Mouse (Mus musculus) spleen, embryonic (tissue): ENCODE measurements around the gene Cd86.

Experiments
- CTCF ChIA-PET: fragments of 350-600 bp; sonication (Branson Sonifier 250); formaldehyde crosslinking; loops from one replicate; lab custom pipeline; 2022; lab: Charles Lee

Gene Cd86

DNA sequence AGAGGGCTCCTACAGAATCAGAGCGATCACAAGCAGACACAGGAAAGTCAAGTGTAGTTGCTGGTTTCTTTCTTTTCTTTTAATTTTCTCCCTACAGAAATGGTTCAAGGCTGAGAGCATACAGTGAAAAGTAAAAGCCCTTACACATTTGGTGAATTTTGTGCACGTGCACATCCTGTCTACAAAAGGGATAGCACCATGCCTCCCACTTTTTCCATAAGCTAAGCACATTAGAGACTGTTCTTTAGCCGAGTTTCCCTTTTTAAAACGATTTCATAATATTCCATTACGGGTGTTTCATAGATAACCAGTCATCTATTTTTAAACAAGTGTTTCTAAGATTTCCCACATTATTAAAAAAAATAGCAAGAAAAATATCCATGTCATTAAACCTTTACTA lies 2.4 kb downstream of the Cd86 start:
- CTCF ChIA-PET = interaction anchor here (0.5 kb wide), 2 partner anchors 103 to 134 kb away, joined by 3 to 5 read pairs; no protein-coding TSS in a partner anchor

DNA sequence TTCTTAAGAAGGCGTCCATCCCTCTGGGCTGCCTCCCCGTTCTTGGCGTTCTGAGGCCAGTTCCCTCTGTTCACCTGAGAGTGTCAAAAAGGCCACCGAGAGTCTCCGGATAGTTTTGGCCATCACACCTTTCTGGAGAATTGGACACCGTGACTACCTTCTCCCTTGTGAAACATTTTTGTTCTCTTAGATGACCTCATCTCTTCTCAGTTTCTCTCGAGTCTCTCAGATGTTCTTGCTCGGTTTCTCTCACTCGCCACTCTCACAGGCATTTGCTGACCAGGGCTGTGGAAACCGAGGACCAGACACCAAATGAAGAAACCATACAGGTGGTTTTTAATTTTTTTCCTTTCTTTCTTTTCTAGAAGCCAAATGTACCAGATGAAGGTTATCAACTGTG lies 4.6 kb downstream of the Cd86 start:
- CTCF ChIA-PET = no interaction called here

DNA sequence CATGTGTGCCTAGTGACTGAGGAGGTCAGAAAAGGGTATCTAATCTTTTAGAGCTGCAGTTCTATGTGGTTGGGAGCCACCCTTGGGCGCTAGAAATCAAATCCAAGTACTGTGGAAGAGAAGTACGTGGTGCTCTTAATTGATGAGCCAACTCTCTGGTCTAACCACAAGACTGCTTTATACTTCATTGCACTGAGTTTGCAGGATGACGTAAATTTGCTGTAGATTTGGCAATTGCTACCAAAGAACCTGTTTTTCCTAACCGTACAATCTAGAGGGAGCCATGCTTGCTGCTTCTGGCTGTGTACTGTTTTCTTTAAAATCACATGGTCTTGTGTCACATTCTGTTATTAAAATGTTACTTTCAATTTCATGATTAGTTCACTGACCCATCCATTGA lies 10.0 kb downstream of the Cd86 start:
- CTCF ChIA-PET = no interaction called here

DNA sequence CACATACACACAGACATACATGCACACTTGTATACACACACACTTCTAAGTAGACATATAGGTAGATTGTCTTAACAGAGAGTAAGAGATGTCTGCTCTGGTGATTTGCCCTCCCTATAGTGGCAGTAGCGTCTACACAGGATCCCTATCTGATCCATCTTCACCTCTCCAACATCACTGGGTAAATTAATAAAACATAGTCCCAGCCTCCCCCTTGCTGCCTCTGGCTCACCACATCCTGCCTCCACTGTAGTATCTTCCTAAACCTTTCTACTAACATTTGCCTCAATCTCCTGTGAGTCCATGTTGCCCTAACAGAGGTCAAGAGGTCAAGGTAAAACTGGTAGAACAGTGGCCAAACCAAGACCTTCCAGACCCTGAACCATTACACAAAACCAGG lies 10.7 kb downstream of the Cd86 start:
- CTCF ChIA-PET = no interaction called here

DNA sequence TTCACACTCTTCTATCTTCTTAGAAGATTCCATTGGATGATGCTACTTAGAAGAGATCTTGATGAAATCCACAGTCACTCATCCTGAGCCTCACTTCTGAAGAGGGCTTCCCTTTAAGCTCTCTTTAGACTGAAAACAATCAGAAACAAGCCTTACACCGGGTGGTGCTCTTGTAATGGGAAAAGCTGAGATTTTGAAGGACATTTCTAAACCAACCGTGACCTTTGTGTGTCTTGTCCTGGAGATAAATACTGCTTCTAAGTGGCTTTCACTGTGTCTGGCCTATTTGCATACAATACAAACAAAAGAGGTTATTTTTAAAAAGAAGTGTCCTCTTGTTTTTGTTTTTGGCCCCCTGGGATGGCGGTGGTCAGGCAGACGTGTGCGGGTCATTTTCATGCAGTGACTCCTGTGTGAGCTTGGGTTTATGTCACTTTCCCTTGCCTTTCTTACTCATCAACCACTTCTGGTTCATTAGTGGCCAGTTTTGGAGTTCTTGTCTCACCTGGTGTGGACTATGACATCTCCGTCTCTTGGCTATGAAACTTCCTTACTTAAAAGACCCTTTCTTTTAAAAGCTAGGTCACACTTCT lies 14.6 kb downstream of the Cd86 start:
- CTCF ChIA-PET = no interaction called here

GRCm38 (mm10) chr16:36650511-36650910 lies 15.4 kb downstream of the Cd86 start:
- CTCF ChIA-PET = no interaction called here

- CTCF ChIA-PET = no interaction called here
These were observed 16.6 kb downstream of the Cd86 start for GRCm38 (mm10) chr16:36649304-36649703.

DNA sequence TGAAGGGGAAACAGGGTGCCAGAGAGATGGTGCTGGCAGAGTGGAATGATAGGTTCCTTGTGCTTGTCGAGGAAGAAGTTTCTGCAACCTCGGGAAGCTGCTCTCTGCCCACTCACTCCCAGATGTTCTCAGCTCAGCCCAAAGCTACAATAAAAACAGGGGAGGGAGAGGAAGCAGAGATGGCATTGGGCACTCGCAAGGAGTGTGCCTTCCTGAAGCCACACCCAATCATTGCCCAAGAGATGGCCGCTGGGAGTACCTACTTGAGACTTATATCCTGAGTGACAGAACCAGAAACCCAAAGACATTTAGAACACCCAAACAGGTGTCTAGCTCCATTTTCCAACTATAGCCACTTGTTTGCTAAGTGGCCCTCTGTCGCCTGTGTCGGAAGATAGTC lies 20.8 kb downstream of the Cd86 start:
- CTCF ChIA-PET = interaction anchor here (0.5 kb wide), 2 partner anchors 8 to 65 kb away, joined by 5 read pairs; no protein-coding TSS in a partner anchor

- CTCF ChIA-PET = no interaction called here
These were observed 23.2 kb downstream of the Cd86 start for GRCm38 (mm10) chr16:36642696-36643046.

DNA sequence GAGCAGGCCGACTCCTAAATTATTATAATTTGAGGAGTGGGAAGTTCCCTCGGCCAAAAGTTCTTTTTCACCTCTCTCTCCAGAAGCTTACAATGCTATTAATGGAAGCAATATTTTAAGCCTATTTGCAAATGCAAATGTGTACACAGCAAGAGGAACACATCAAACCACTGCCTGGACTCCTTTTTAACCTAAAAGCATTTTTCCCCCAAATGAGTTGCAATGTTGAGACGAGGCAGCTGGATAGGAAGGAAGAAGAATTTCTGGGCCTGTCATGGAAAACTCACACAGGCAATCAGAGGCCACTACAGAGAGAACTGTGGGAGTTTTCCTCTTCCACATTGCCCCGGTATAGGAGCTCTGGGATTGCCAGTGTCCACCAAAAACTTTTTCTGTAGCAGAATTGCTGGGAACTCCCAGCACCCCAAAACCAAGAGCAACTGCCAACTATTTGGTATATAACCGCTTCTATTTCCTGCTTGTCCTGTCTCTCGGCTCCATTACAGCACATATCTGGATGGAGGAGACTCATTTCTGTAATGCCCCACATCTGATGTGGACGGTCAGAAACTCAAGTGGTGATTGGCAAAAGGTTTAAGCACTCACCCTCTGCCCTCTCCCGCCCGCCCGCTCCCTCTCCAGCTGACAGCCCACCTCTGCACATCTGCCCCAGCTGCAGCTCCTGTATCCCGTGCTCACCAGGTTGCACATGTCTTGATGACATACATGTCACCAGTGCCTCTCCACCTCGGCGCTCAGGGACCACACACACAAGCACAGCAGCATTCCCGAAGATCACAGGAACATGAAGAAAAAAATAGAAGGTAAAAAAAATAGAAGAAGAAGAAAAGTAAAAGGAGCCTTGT lies 23.8 kb downstream of the Cd86 start:
- CTCF ChIA-PET = interaction anchor here (0.5 to 0.7 kb wide), 2 partner anchors 50 to 130 kb away, joined by 4 to 13 read pairs; no protein-coding TSS in a partner anchor

- CTCF ChIA-PET = interaction anchor here (0.5 to 0.6 kb wide), 2 partner anchors 13 to 129 kb away, joined by 3 to 13 read pairs; no protein-coding TSS in a partner anchor
These were observed 24.9 kb downstream of the Cd86 start for GRCm38 (mm10) chr16:36640993-36641392.

GRCm38 (mm10) chr16:36639812-36640504 lies 25.9 kb downstream of the Cd86 start:
- CTCF ChIA-PET = interaction anchor here (1.0 to 1.6 kb wide), 2 partner anchors 37 to 49 kb away, joined by 3 read pairs; no protein-coding TSS in a partner anchor

DNA sequence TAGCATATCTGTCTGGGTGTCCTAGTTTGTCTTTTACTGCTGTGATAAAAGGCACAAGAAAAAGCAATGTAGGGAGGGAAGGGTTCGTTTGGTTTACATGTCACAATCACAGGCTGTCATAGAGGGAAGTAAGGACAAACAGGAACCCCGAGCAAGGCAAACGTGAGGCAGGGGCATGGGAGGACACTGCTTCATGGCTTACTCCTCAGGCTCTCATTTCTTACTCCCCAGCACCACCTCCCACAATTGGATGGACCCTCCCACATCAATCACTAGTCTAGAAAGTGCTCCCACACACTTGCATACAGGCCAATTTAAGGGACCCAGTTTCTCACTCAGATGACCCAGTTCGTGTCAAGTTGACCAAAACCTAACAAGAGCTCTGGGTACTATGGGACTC lies 29.1 kb downstream of the Cd86 start:
- CTCF ChIA-PET = no interaction called here

- CTCF ChIA-PET = interaction anchor here (0.7 to 1.2 kb wide), 2 partner anchors 61 to 75 kb away, joined by 3 to 16 read pairs; no protein-coding TSS in a partner anchor
These were observed 30.7 kb downstream of the Cd86 start for GRCm38 (mm10) chr16:36634971-36635710.

GRCm38 (mm10) chr16:36634421-36634820 lies 31.5 kb downstream of the Cd86 start:
- CTCF ChIA-PET = no interaction called here

GRCm38 (mm10) chr16:36632229-36632628 lies 33.7 kb downstream of the Cd86 start:
- CTCF ChIA-PET = interaction anchor here (0.6 to 0.7 kb wide), 2 partner anchors 56 to 1269 kb away, joined by 4 to 5 read pairs; no protein-coding TSS in a partner anchor

DNA sequence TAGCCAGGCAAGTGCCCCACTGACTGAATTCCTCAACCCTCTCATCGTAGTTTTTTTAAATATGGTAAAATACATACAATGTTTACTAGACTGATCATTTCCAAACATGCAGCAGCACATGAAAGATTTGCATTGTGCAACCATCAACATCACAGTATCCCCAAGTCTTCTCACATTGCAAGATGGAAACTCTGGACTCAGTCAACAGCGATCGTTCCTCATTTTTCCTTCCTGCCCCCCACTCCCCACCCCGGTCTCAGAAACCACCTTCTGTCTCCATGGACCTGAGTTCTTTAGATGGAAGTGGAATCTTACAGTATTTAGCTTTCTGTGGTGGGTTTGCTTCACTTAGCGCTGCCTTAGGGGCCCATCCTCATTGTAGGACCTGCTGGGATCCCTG lies 34.3 kb downstream of the Cd86 start:
- CTCF ChIA-PET = no interaction called here

DNA sequence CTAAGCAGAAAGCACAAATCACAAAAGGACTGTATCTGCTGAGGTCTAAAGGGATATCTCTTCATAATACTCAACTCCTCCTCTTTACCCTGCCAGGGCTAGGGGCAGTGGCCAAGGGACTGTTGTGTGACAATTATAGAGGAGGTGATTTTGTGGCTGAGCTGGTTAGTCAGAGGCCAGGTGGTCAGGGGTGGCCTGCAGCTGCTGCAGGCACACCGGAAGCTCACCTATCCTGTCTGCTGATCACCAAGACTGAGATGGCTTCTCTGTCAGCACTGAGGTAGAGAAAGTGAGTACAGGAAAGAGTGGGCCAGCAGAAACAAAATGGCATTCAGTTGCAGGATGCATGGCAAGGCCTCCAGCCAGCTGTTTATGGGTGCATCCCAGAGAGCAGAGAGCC lies 38.1 kb downstream of the Cd86 start:
- CTCF ChIA-PET = interaction anchor here (0.6 to 0.7 kb wide), 2 partner anchors 14 to 358 kb away, joined by 3 to 4 read pairs; no protein-coding TSS in a partner anchor

DNA sequence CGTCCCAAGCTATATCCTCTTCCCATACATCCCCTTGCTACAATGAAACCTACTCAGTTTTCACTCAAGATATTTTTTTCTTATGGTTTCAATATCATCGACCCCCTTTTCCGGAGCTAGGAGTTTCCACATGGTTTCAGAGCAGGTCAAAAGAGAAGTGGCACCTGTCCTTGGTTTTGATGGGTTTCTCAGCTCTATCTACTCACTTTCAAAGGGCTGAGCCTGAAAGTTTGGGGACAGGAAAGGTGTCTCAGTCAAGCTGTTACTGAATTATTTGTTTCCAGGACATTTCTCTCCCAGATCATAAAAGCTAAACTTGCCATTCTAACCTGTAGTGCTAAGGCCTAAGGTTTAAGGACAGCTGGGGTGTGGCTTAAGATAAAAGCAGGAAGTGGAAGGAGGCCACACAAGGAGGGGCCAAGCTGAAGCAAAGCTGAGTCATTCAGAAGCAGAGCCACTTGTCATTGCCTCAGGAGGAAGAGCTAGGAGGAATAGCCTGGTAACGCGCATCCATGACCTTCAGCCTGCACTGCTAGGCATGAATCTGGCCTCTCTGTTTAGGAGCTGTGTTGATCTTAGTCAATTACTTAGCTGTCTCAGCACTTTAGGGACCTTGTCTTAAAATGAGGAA lies 39.2 kb downstream of the Cd86 start:
- CTCF ChIA-PET = no interaction called here

DNA sequence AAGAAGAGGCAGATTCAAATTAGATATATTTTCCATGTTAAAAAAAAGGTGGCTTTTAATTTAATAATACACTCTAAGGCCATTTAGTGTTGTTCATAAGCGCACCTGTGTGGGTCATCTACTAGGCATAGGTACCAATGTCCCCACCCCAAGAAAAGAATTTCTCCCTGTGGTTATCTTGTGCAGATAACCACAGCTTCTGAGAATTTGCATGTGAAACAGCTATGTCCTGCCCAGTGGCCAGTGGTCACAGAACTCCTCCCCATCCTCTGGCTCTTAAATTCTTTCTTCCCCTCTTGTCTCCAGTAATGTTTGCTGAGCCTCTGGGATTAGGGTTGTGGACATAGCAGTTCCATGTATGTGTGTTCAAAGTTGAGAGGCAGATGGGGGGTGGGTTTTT lies 40.0 kb downstream of the Cd86 start:
- CTCF ChIA-PET = interaction anchor here (0.5 to 0.6 kb wide), 2 partner anchors 93 to 196 kb away, joined by 5 to 6 read pairs; no protein-coding TSS in a partner anchor

- CTCF ChIA-PET = no interaction called here
These were observed 43.6 kb downstream of the Cd86 start for GRCm38 (mm10) chr16:36622320-36622719.
